In the genomic region with DNA sequence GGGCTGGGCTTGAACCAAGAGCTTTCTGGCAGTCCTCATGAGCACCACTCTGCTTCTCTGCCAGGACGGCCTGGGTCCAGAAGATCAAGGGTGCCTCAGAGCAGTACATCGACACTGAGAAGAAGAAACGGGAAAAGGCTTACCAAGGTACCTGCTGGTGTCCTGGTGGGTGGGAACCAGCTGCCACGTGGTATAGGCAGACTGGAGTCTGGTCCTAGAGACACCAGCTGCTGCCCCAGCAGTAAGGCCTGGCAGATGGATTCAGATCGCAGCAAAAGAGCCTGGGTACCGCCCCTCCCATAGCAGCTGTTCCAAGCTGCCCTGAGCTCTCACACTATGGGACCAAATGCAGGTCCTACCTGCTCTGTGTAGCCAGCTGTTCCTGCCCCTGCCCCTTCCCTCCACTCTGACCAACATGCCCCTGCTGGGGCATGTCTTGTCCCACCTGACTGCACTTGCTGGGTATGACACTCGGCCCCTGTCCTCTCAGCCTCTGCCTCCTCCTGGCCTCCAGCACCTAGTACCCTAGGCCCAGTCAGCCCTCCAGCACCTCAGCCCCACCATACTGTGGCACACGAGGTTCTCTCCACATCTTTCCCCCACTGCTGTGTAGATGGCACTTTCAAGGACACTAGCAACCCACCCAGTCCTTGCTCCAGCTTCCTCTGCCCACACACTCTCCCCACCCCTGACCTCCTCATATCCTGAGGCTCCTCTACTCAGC, we compare ENCODE assay signal across 13 mouse cellular contexts. TPM values are rescaled to one million over a fixed set of nuclear protein-coding genes. Genes with fewer than 3 reads are reported as not detected.
DNase-seq lines count a peak whose midpoint lies in the region; ATAC-seq and TF ChIP-seq lines count a peak whose summit lies in the region.
"Had no signal": no experiment of that assay in that cellular context is flagged by ENCODE, and none has a peak within 500 bp of the region (broad histone marks: within the 10 kb centered on the region; RNA-seq: fewer than 3 reads in every experiment).

No protein-coding gene starts in this region.

- H3K27me3 ChIP-seq in forebrain, embryonic 10.5 days (ENCODE audit: poor library complexity, severe bottlenecking), result no peaks in the 10 kb centered on the region
- H3K27me3 ChIP-seq in forebrain, postnatal 0 days (ENCODE audit: insufficient read depth, low read length), result no peaks in the 10 kb centered on the region
- H3K27me3 ChIP-seq in midbrain, embryonic 10.5 days (ENCODE audit: low read depth, poor library complexity, severe bottlenecking), result no peaks in the 10 kb centered on the region
- no peaks in the 10 kb centered on the region for H3K27me3 ChIP-seq in midbrain, embryonic 16.5 days (ENCODE audit: control insufficient read depth, insufficient read depth, low read depth, low read length)
- H3K27me3 ChIP-seq in hindbrain, embryonic 13.5 days, result no peaks in the 10 kb centered on the region
- H3K27me3 ChIP-seq in midbrain, postnatal 0 days (ENCODE audit: insufficient read depth, low read length), result no peaks in the 10 kb centered on the region
- H3K27me3 ChIP-seq: megakaryocyte, embryonic 14.5 days had no signal

- 84% methylated on average over 8 of the region's 8 CpGs for WGBS in forebrain, embryonic 10.5 days
- 72% methylated on average over 8 of the region's 8 CpGs for WGBS in forebrain, postnatal 0 days
- WGBS in midbrain, embryonic 10.5 days, result 86% methylated on average over 8 of the region's 8 CpGs
- WGBS in midbrain, embryonic 16.5 days, result 79% methylated on average over 8 of the region's 8 CpGs
- WGBS in hindbrain, embryonic 13.5 days, result 65% methylated on average over 8 of the region's 8 CpGs
- WGBS in midbrain, postnatal 0 days, result 77% methylated on average over 8 of the region's 8 CpGs

- no peak overlapping the region for H3K27ac ChIP-seq in forebrain, embryonic 10.5 days
- no peak overlapping the region for H3K27ac ChIP-seq in forebrain, postnatal 0 days (ENCODE audit: low read depth, low read length)
- H3K27ac ChIP-seq in midbrain, embryonic 10.5 days (replicated peaks), result no peak overlapping the region
- no peak overlapping the region for H3K27ac ChIP-seq in midbrain, embryonic 16.5 days (ENCODE audit: low read length)
- H3K27ac ChIP-seq in hindbrain, embryonic 13.5 days, result no peak overlapping the region
- no peak overlapping the region for H3K27ac ChIP-seq in midbrain, postnatal 0 days (ENCODE audit: low read depth, low read length)

- H3K9me3 ChIP-seq in forebrain, embryonic 10.5 days, result no peaks in the 10 kb centered on the region
- no peaks in the 10 kb centered on the region for H3K9me3 ChIP-seq in forebrain, postnatal 0 days (ENCODE audit: low read length)
- no peaks in the 10 kb centered on the region for H3K9me3 ChIP-seq in midbrain, embryonic 10.5 days (replicated peaks)
- H3K9me3 ChIP-seq in midbrain, embryonic 16.5 days (replicated peaks; ENCODE audit: control insufficient read depth, low read length, poor library complexity, severe bottlenecking), result no peaks in the 10 kb centered on the region
- H3K9me3 ChIP-seq in hindbrain, embryonic 13.5 days, result no peaks in the 10 kb centered on the region
- no peaks in the 10 kb centered on the region for H3K9me3 ChIP-seq in midbrain, postnatal 0 days (ENCODE audit: low read length)
- H3K9me3 ChIP-seq: G1E; megakaryocyte, embryonic 14.5 days had no signal

- no peak overlapping the region for H3K4me2 ChIP-seq in forebrain, postnatal 0 days (ENCODE audit: low read depth)
- H3K4me2 ChIP-seq in midbrain, embryonic 16.5 days (ENCODE audit: low read length), result no peak overlapping the region
- no peak overlapping the region for H3K4me2 ChIP-seq in hindbrain, embryonic 13.5 days
- no peak overlapping the region for H3K4me2 ChIP-seq in midbrain, postnatal 0 days (ENCODE audit: low read depth, low read length, poor library complexity, severe bottlenecking)

- H3K9ac ChIP-seq in forebrain, postnatal 0 days, result no peak overlapping the region
- no peak overlapping the region for H3K9ac ChIP-seq in midbrain, embryonic 16.5 days (ENCODE audit: low read depth, low read length)
- H3K9ac ChIP-seq in hindbrain, embryonic 13.5 days, result no peak overlapping the region
- no peak overlapping the region for H3K9ac ChIP-seq in midbrain, postnatal 0 days (replicated peaks; ENCODE audit: low read length, poor library complexity, severe bottlenecking)

- ATAC-seq in forebrain, postnatal 0 days, result no peak
- ATAC-seq in midbrain, embryonic 16.5 days, result no peak
- peak; percentile 61 for ATAC-seq in hindbrain, embryonic 13.5 days (ENCODE audit: low FRiP score)
- ATAC-seq in midbrain, postnatal 0 days (ENCODE audit: low FRiP score), result peak; percentile 49; the same call in 1 of the 2 replicates
- ATAC-seq: activated CD4-positive, CD25-positive, alpha-beta regulatory T cell, adult 4 months had no signal

- no peak overlapping the region for H3K4me3 ChIP-seq in forebrain, embryonic 10.5 days
- no peak overlapping the region for H3K4me3 ChIP-seq in forebrain, postnatal 0 days (ENCODE audit: low read depth, low read length)
- no peak overlapping the region for H3K4me3 ChIP-seq in midbrain, embryonic 10.5 days
- H3K4me3 ChIP-seq in midbrain, embryonic 16.5 days (ENCODE audit: low read depth, low read length), result no peak overlapping the region
- no peak overlapping the region for H3K4me3 ChIP-seq in hindbrain, embryonic 13.5 days
- H3K4me3 ChIP-seq in midbrain, postnatal 0 days (ENCODE audit: low read depth, low read length), result no peak overlapping the region
- H3K4me3 ChIP-seq: megakaryocyte, embryonic 14.5 days had no signal

- TF ChIP-seq CTCF in forebrain, postnatal 0 days (IDR thresholded peaks at IDR 0.05; ENCODE audit: low read depth), result no peak
- TF ChIP-seq CTCF in midbrain, postnatal 0 days (IDR thresholded peaks at IDR 0.05), result no peak

- DNase-seq in forebrain, embryonic 10.5 days (ENCODE audit: extremely low spot score, low spot score), result peak; percentile 11
- DNase-seq in forebrain, postnatal 0 days, result no peak
- DNase-seq in midbrain, embryonic 10.5 days (ENCODE audit: low spot score), result peak; percentile 12
- peak; percentile 64 for DNase-seq in midbrain, postnatal 0 days (ENCODE audit: low spot score)
- DNase-seq in natural killer cell, adult 2 months (ENCODE audit: low spot score in 2 of 2), result no peak
- no peak for DNase-seq in embryo, embryonic 10.5 days (ENCODE audit: low spot score)
- DNase-seq: gastrocnemius, postnatal 25 days; heart, postnatal 4 days had no signal

- peaks cover 28% of the 10 kb centered on the region for H3K36me3 ChIP-seq in forebrain, embryonic 10.5 days (replicated peaks)
- H3K36me3 ChIP-seq in forebrain, postnatal 0 days (ENCODE audit: insufficient read depth), result peaks cover 66% of the 10 kb centered on the region
- peaks cover 15% of the 10 kb centered on the region for H3K36me3 ChIP-seq in midbrain, embryonic 10.5 days
- peaks cover 24% of the 10 kb centered on the region for H3K36me3 ChIP-seq in midbrain, embryonic 16.5 days (ENCODE audit: control insufficient read depth, insufficient read depth, low read length)
- H3K36me3 ChIP-seq in hindbrain, embryonic 13.5 days, result peaks cover 58% of the 10 kb centered on the region
- peaks cover 53% of the 10 kb centered on the region for H3K36me3 ChIP-seq in midbrain, postnatal 0 days (ENCODE audit: insufficient read depth, low read length)

- H3K4me1 ChIP-seq in forebrain, embryonic 10.5 days, result no peaks in the 10 kb centered on the region
- no peaks in the 10 kb centered on the region for H3K4me1 ChIP-seq in forebrain, postnatal 0 days (ENCODE audit: insufficient read depth)
- H3K4me1 ChIP-seq in midbrain, embryonic 10.5 days, result no peaks in the 10 kb centered on the region
- H3K4me1 ChIP-seq in midbrain, embryonic 16.5 days (ENCODE audit: control insufficient read depth, insufficient read depth, low read length), result no peaks in the 10 kb centered on the region
- H3K4me1 ChIP-seq in hindbrain, embryonic 13.5 days (replicated peaks), result no peaks in the 10 kb centered on the region
- H3K4me1 ChIP-seq in midbrain, postnatal 0 days (ENCODE audit: insufficient read depth, low read length), result no peaks in the 10 kb centered on the region

RNA-seq across cellular contexts. Expression of gene Fam228a, which starts 29.2 kb away (rescaled TPM):
- 0.23 and 0.35 TPM in 2 replicates for polyA plus RNA-seq in forebrain, embryonic 10.5 days (2016; fragmentation: Nextera tagmentation; extraction: Ambion mirVana)
- 1.2 and 1.5 TPM in 2 replicates for total RNA-seq in forebrain, postnatal 0 days (2014; rRNA removed)
- polyA plus RNA-seq in forebrain, postnatal 0 days (2015; fragmentation: Nextera tagmentation; extraction: Ambion mirVana), result 0.09 and 0.30 TPM in 2 replicates
- 0.20 and 0.35 TPM in 2 replicates for polyA plus RNA-seq in midbrain, embryonic 10.5 days (2016; fragmentation: Nextera tagmentation; extraction: Ambion mirVana)
- polyA plus RNA-seq in midbrain, embryonic 16.5 days (2015; fragmentation: Nextera tagmentation; extraction: Ambion mirVana), result 0.69 and 1.1 TPM in 2 replicates
- polyA plus RNA-seq in hindbrain, embryonic 13.5 days (2015; fragmentation: Nextera tagmentation; extraction: Ambion mirVana), result 0.75 and 1.1 TPM in 2 replicates
- total RNA-seq in midbrain, postnatal 0 days (2014; rRNA removed), result 0.99 and 1.9 TPM in 2 replicates
- 0.26 and 0.58 TPM in 2 replicates for polyA plus RNA-seq in midbrain, postnatal 0 days (2015; fragmentation: Nextera tagmentation; extraction: Ambion mirVana)
- total RNA-seq: heart, postnatal 4 days had no signal
- polyA plus RNA-seq: activated CD4-positive, CD25-positive, alpha-beta regulatory T cell, adult 4 months; G1E had no signal

RNA-seq across cellular contexts. Expression of gene Pfn4, which starts 59.8 kb away (rescaled TPM):
- 2.0 and 3.2 TPM in 2 replicates for polyA plus RNA-seq in forebrain, embryonic 10.5 days (2016; fragmentation: Nextera tagmentation; extraction: Ambion mirVana)
- 9.2 TPM in 2 replicates for total RNA-seq in forebrain, postnatal 0 days (2014; rRNA removed)
- 15.3 and 21.3 TPM in 2 replicates for polyA plus RNA-seq in forebrain, postnatal 0 days (2015; fragmentation: Nextera tagmentation; extraction: Ambion mirVana)
- polyA plus RNA-seq in midbrain, embryonic 10.5 days (2016; fragmentation: Nextera tagmentation; extraction: Ambion mirVana), result 2.8 and 3.4 TPM in 2 replicates
- 15.1 and 17.4 TPM in 2 replicates for polyA plus RNA-seq in midbrain, embryonic 16.5 days (2015; fragmentation: Nextera tagmentation; extraction: Ambion mirVana)
- 12.0 and 12.1 TPM in 2 replicates for polyA plus RNA-seq in hindbrain, embryonic 13.5 days (2015; fragmentation: Nextera tagmentation; extraction: Ambion mirVana)
- 10.1 and 12.8 TPM in 2 replicates for total RNA-seq in midbrain, postnatal 0 days (2014; rRNA removed)
- polyA plus RNA-seq in midbrain, postnatal 0 days (2015; fragmentation: Nextera tagmentation; extraction: Ambion mirVana), result 19.9 and 24.9 TPM in 2 replicates
- polyA plus RNA-seq: activated CD4-positive, CD25-positive, alpha-beta regulatory T cell, adult 4 months; G1E had no signal

Comparison
In these comparisons a context has a peak if more than half of its experiments do, and no peak if none do; other contexts are left out.
1. DNase-seq: peak in forebrain, embryonic 10.5 days (single experiment), midbrain, embryonic 10.5 days (single experiment) and midbrain, postnatal 0 days (single experiment); none in forebrain, postnatal 0 days (single experiment), natural killer cell, adult 2 months (0 of 2) and embryo, embryonic 10.5 days (single experiment).
2. ATAC-seq: peak in hindbrain, embryonic 13.5 days (single experiment) and midbrain, postnatal 0 days (single experiment); none in forebrain, postnatal 0 days (single experiment) and midbrain, embryonic 16.5 days (single experiment).